9 mouse cellular contexts compared by ENCODE assay signal in the genomic region with DNA sequence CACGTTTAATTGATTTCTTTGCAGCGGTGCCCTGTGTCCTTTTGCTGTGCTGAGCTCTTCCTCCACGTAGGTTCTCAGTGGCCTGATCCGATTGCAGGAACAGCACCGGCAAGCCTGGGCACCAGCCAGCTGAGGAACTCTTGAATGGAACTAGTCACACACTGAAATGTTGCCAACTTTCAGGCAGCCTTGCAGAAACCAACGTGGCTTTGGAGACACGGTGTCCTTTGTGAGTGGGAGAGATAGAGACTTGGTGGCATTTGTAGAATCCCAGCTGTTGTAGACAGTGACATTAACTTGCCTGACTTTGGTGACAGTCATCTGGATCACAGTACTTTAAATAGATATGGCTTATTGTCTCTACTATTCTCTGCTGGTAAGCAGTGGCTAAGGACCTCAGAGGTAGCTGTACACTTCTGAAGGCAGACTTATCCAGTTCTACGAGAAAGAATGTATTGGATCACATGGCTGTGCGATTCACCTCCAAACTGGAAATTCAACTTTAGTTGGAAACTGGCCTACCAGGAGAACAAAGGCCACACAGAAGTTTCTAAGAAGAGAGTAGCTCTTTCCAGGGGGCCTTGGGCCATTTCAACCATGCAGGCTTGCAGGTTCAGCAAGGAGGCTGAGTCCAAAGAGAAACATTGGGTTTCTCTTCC. TPM values are rescaled to one million over a fixed set of nuclear protein-coding genes. Genes with fewer than 3 reads are reported as not detected.
DNase-seq lines count a peak whose midpoint lies in the region; ATAC-seq lines count a peak whose summit lies in the region.
"Had no signal": no experiment of that assay in that cellular context is flagged by ENCODE, and none has a peak within 500 bp of the region (broad histone marks: within the 10 kb centered on the region; RNA-seq: fewer than 3 reads in every experiment).

No protein-coding gene starts in this region.

- H3K9me3 ChIP-seq in midbrain, embryonic 11.5 days (ENCODE audit: control insufficient read depth, low read length) = no peaks in the 10 kb centered on the region
- no peaks in the 10 kb centered on the region for H3K9me3 ChIP-seq in midbrain, embryonic 15.5 days
- no peaks in the 10 kb centered on the region for H3K9me3 ChIP-seq in kidney, embryonic 16.5 days (ENCODE audit: low read length)
- no peaks in the 10 kb centered on the region for H3K9me3 ChIP-seq in hindbrain, embryonic 16.5 days (ENCODE audit: control insufficient read depth, low read length)
- H3K9me3 ChIP-seq: forebrain, embryonic 13.5 days had no signal

- H3K4me1 ChIP-seq in midbrain, embryonic 11.5 days (ENCODE audit: control insufficient read depth, insufficient read depth, low read length) = no peaks in the 10 kb centered on the region
- H3K4me1 ChIP-seq in midbrain, embryonic 15.5 days = peaks cover 3% of the 10 kb centered on the region; the same call in 1 of the 2 replicates
- H3K4me1 ChIP-seq in kidney, embryonic 16.5 days (ENCODE audit: insufficient read depth, low read length) = peaks cover 3% of the 10 kb centered on the region; the same call in 1 of the 2 replicates
- no peaks in the 10 kb centered on the region for H3K4me1 ChIP-seq in hindbrain, embryonic 16.5 days (ENCODE audit: control insufficient read depth, insufficient read depth, low read depth, low read length)
- H3K4me1 ChIP-seq: forebrain, embryonic 13.5 days had no signal

- intact Hi-C loops in gastrocnemius, postnatal 14 days (cut with DNase I; ENCODE audit: low total_unique reads) = no loop called here

- no peak for ATAC-seq in midbrain, embryonic 11.5 days (ENCODE audit: low FRiP score)
- ATAC-seq in midbrain, embryonic 15.5 days (replicated peaks) = no peak
- ATAC-seq in kidney, embryonic 16.5 days (ENCODE audit: low FRiP score, low TSS enrichment) = no peak
- ATAC-seq in erythroid progenitor cell, adult 5-6 weeks (replicated peaks; ENCODE audit: low FRiP score, poor library complexity, severe bottlenecking) = no peak
- ATAC-seq in hindbrain, embryonic 16.5 days = no peak
- ATAC-seq: forebrain, embryonic 13.5 days had no signal

- peak; percentile 28 for DNase-seq in midbrain, embryonic 11.5 days (ENCODE audit: low spot score, missing footprints)
- DNase-seq in gastrocnemius, postnatal 14 days = peak; percentile 36
- DNase-seq in right cerebral cortex, postnatal 36 days (ENCODE audit: low spot score in 2 of 2) = peak; percentile 30 to 35

- 93% methylated on average over 9 of the region's 9 CpGs for WGBS in midbrain, embryonic 11.5 days
- WGBS in midbrain, embryonic 15.5 days = 80% methylated on average over 9 of the region's 9 CpGs
- WGBS in kidney, embryonic 16.5 days = 54% methylated on average over 9 of the region's 9 CpGs
- WGBS in hindbrain, embryonic 16.5 days = 67% methylated on average over 9 of the region's 9 CpGs

- H3K27me3 ChIP-seq in midbrain, embryonic 11.5 days (ENCODE audit: control insufficient read depth, insufficient read depth, low read length) = no peaks in the 10 kb centered on the region
- H3K27me3 ChIP-seq in midbrain, embryonic 15.5 days (replicated peaks) = no peaks in the 10 kb centered on the region
- H3K27me3 ChIP-seq in kidney, embryonic 16.5 days (ENCODE audit: insufficient read depth, low read length) = no peaks in the 10 kb centered on the region
- no peaks in the 10 kb centered on the region for H3K27me3 ChIP-seq in hindbrain, embryonic 16.5 days (replicated peaks; ENCODE audit: control insufficient read depth, insufficient read depth, low read length)
- H3K27me3 ChIP-seq: forebrain, embryonic 13.5 days had no signal

- H3K27ac ChIP-seq in midbrain, embryonic 11.5 days (ENCODE audit: low read depth, low read length) = no peak overlapping the region
- H3K27ac ChIP-seq in midbrain, embryonic 15.5 days = no peak overlapping the region
- H3K27ac ChIP-seq in kidney, embryonic 16.5 days (ENCODE audit: low read length) = peak overlapping the region; percentile 64
- H3K27ac ChIP-seq in hindbrain, embryonic 16.5 days (ENCODE audit: low read depth, low read length) = no peak overlapping the region
- H3K27ac ChIP-seq: forebrain, embryonic 13.5 days had no signal

- H3K9ac ChIP-seq in midbrain, embryonic 11.5 days (ENCODE audit: low read length) = no peak overlapping the region
- no peak overlapping the region for H3K9ac ChIP-seq in midbrain, embryonic 15.5 days
- no peak overlapping the region for H3K9ac ChIP-seq in kidney, embryonic 16.5 days (replicated peaks; ENCODE audit: low read length)
- H3K9ac ChIP-seq in hindbrain, embryonic 16.5 days (ENCODE audit: low read depth, low read length) = no peak overlapping the region
- H3K9ac ChIP-seq: forebrain, embryonic 13.5 days had no signal

- H3K4me2 ChIP-seq in midbrain, embryonic 11.5 days = no peak overlapping the region
- H3K4me2 ChIP-seq in midbrain, embryonic 15.5 days = no peak overlapping the region
- no peak overlapping the region for H3K4me2 ChIP-seq in kidney, embryonic 16.5 days (replicated peaks; ENCODE audit: low read depth, low read length)
- no peak overlapping the region for H3K4me2 ChIP-seq in hindbrain, embryonic 16.5 days (ENCODE audit: low read length)
- H3K4me2 ChIP-seq: forebrain, embryonic 13.5 days had no signal

- H3K36me3 ChIP-seq in midbrain, embryonic 11.5 days (ENCODE audit: control insufficient read depth, insufficient read depth, low read length) = no peaks in the 10 kb centered on the region
- no peaks in the 10 kb centered on the region for H3K36me3 ChIP-seq in midbrain, embryonic 15.5 days (replicated peaks)
- no peaks in the 10 kb centered on the region for H3K36me3 ChIP-seq in kidney, embryonic 16.5 days (ENCODE audit: insufficient read depth, low read length)
- no peaks in the 10 kb centered on the region for H3K36me3 ChIP-seq in hindbrain, embryonic 16.5 days (ENCODE audit: control insufficient read depth, insufficient read depth, low read length)

- H3K4me3 ChIP-seq in midbrain, embryonic 11.5 days (ENCODE audit: low read depth, low read length) = no peak overlapping the region
- H3K4me3 ChIP-seq in midbrain, embryonic 15.5 days = no peak overlapping the region
- H3K4me3 ChIP-seq in kidney, embryonic 16.5 days (ENCODE audit: low read length) = no peak overlapping the region
- H3K4me3 ChIP-seq in hindbrain, embryonic 16.5 days (ENCODE audit: low read length) = no peak overlapping the region
- H3K4me3 ChIP-seq: forebrain, embryonic 13.5 days had no signal

RNA-seq across cellular contexts. Expression of a gene that starts 5.8 kb away (rescaled TPM):
- not detected in 2 replicates for polyA plus RNA-seq in midbrain, embryonic 11.5 days (2014; fragmentation: Nextera tagmentation; extraction: Ambion mirVana)
- not detected in 2 replicates for polyA plus RNA-seq in midbrain, embryonic 15.5 days (2015; fragmentation: Nextera tagmentation; extraction: Ambion mirVana)
- not detected for total RNA-seq in gastrocnemius, postnatal 14 days (2021)
- 0.23 TPM in 1 of 2 replicates, not detected in the other for polyA plus RNA-seq in kidney, embryonic 16.5 days (2015; fragmentation: Nextera tagmentation; extraction: Ambion mirVana)
- total RNA-seq in erythroid progenitor cell, adult 5-6 weeks (2015; ENCODE audit: low replicate concordance) = not detected in 2 replicates
- not detected in 2 replicates for total RNA-seq in erythroid progenitor cell, adult 5-6 weeks (2017; ENCODE audit: low replicate concordance)
- polyA plus RNA-seq in hindbrain, embryonic 16.5 days (2015; fragmentation: Nextera tagmentation; extraction: Ambion mirVana) = not detected in 2 replicates
- polyA plus RNA-seq: forebrain, embryonic 13.5 days; limb, embryonic 14.5 days had no signal
